Mouse (Mus musculus): ENCODE measurements around the gene Enox1.

- TF ChIP-seq HCFC1 (IDR thresholded peaks at IDR 0.05; ENCODE audit: borderline replicate concordance, insufficient read depth, low read length) (no peak), MAFK (IDR thresholded peaks at IDR 0.05; ENCODE audit: insufficient read depth, low read depth, low read length) (no peak), ZNF384 (IDR thresholded peaks at IDR 0.05; ENCODE audit: low read depth, low read length) (no peak), CHD2 (IDR thresholded peaks at IDR 0.05; ENCODE audit: low read depth, low read length) (no peak), ZC3H11A (IDR thresholded peaks at IDR 0.05; ENCODE audit: borderline replicate concordance, low read depth, low read length) (no peak)
These were observed 173.2 kb downstream of the Enox1 start for GRCm38 (mm10) chr14:77329791-77330190.
